Mouse (Mus musculus): ENCODE results near the gene Rps2.
A peak's percentile ranks its signal among the peaks of the same experiment; 100 is the strongest.

DNA sequence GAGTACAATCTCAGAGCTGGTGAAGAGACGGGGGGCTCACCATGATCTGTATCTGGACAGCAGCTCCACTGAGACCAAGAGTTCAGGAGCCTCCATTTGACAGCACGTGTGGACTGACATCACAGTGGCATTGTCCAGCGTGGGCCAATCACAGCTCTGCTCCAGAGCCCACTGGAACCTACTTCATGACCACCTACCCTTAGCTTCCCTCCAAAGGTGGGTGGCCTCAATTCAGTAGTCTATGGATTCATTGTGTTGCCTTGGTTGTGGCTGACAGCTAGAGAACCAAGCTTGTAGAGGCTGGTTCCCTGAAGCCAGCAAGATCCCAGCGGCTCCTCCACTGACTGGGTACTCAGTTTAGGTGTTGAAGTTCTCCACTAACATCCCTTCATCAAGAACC is at the start of gene Rps2, which contains the start of gene Rnf151:
- TF ChIP-seq CTCF (IDR thresholded peaks at IDR 0.05; ENCODE audit: borderline replicate concordance, insufficient read depth, low read length) (no peak), POLR2A (IDR thresholded peaks at IDR 0.05; ENCODE audit: low read depth, low read length) (peak; percentile 65)

All from embryonic fibroblast, embryonic 13.5 days (primary cell).